Mouse (Mus musculus) stomach, postnatal 0 days (tissue): Measurements from ENCODE around the gene Dpp10. TPM values are rescaled to one million over a fixed set of nuclear protein-coding genes. Genes with fewer than 3 reads are reported as not detected.

Experiments used
- ATAC-seq: fragments of 200-750 bp; cut with Nextera tagmentation; 2 replicates; pipeline ENCODE4 v1.8.0; 2017; ENCODE audit not compliant: low FRiP score, low TSS enrichment
- DNase-seq: peaks from one replicate; pipeline ENCODE4 v3.0.0-alpha.2; 2016; ENCODE audit warnings: low spot score
- H3K27ac ChIP-seq: fragments of 300-500 bp; sonication (generic); replicated peaks from 2 replicates; pipeline ENCODE4 v1.5.1; 2014; ENCODE audit warnings: mild to moderate bottlenecking, control low read depth
- H3K27me3 ChIP-seq: fragments of 300-500 bp; sonication (generic); 2 replicates; pipeline ENCODE4 v1.6.1; 2014; ENCODE audit warnings: low read length; ENCODE audit not compliant: control insufficient read depth, insufficient read depth
- H3K36me3 ChIP-seq: fragments of 300-500 bp; sonication (generic); 2 replicates; pipeline ENCODE4 v1.6.1; 2014; ENCODE audit warnings: low read length, mixed read lengths; ENCODE audit not compliant: control insufficient read depth, insufficient read depth
- H3K4me1 ChIP-seq: fragments of 300-500 bp; sonication (generic); replicated peaks from 2 replicates; pipeline ENCODE4 v1.6.1; 2014; ENCODE audit warnings: antibody characterized with exemption; ENCODE audit not compliant: control insufficient read depth, insufficient read depth
- H3K4me2 ChIP-seq: fragments of 300-500 bp; sonication (generic); replicated peaks from 2 replicates; pipeline ENCODE4 v1.6.1; 2014; ENCODE audit warnings: low read depth, mild to moderate bottlenecking, control low read depth, moderate library complexity
- H3K4me3 ChIP-seq: fragments of 300-500 bp; sonication (generic); 2 replicates; pipeline ENCODE4 v1.5.1; 2014; ENCODE audit warnings: low read depth, low read length, control low read depth
- H3K9ac ChIP-seq: fragments of 300-500 bp; sonication (generic); 2 replicates; pipeline ENCODE4 v1.6.1; 2014; ENCODE audit warnings: mild to moderate bottlenecking, low read length, control low read depth, mixed read lengths
- H3K9me3 ChIP-seq: fragments of 300-500 bp; sonication (generic); 2 replicates; pipeline ENCODE4 v1.6.1; 2016; ENCODE audit warnings: low read length; ENCODE audit not compliant: control insufficient read depth
- CTCF ChIP-seq: IDR thresholded peaks from 2 replicates; pipeline ENCODE4 v1.5.1; 2016; ENCODE audit warnings: antibody characterized with exemption, low read depth, mild to moderate bottlenecking, moderate library complexity
- EP300 ChIP-seq: optimal IDR thresholded peaks from 2 replicates; pipeline ENCODE3; 2016; ENCODE audit warnings: antibody characterized with exemption
- WGBS: fragments of 180-500 bp; shearing (Covaris S2); extraction: QIAGEN DNeasy Blood & Tissue Kit; methylation state at CpG from one replicate; pipeline ENCODE4 v1.1.7; 2014; 5-methylcytosine and 5-hydroxymethylcytosine counted together
- polyA plus RNA-seq: library from polyadenylated mRNA; unstranded; fragments of >200 nt; fragmentation: Nextera tagmentation; extraction: Ambion mirVana; gene quantifications from 2 replicates; pipeline ENCODE4 v1.2.1, GENCODE M21; 2015

Dpp10 gene
- polyA plus RNA-seq, 1 experiment from 2014 or later = 0.75 TPM

- H3K4me1 ChIP-seq = no peaks in the 10 kb centered on the region
- no peak overlapping the region for H3K9ac ChIP-seq
- H3K27ac ChIP-seq = no peak overlapping the region
- 46% methylated on average over 1 of the region's 1 CpGs for WGBS
- no peaks in the 10 kb centered on the region for H3K27me3 ChIP-seq
- H3K9me3 ChIP-seq = no peaks in the 10 kb centered on the region
- no peak for TF ChIP-seq EP300
- no peak for TF ChIP-seq CTCF
- no peaks in the 10 kb centered on the region for H3K36me3 ChIP-seq
- no peak for DNase-seq
- ATAC-seq = no peak
- no peak overlapping the region for H3K4me3 ChIP-seq
- no peak overlapping the region for H3K4me2 ChIP-seq
These were observed 158.1 kb downstream of the Dpp10 start for GRCm38 (mm10) chr1:123887243-123887642.

- no peak overlapping the region for H3K9ac ChIP-seq
- ATAC-seq = no peak
- no peaks in the 10 kb centered on the region for H3K36me3 ChIP-seq
- H3K9me3 ChIP-seq = no peaks in the 10 kb centered on the region
- no peaks in the 10 kb centered on the region for H3K4me1 ChIP-seq
- no peaks in the 10 kb centered on the region for H3K27me3 ChIP-seq
- 57% methylated on average over 3 of the region's 3 CpGs for WGBS
- H3K27ac ChIP-seq = no peak overlapping the region
- H3K4me3 ChIP-seq = no peak overlapping the region
- no peak for DNase-seq
- no peak overlapping the region for H3K4me2 ChIP-seq
- TF ChIP-seq CTCF = no peak
- TF ChIP-seq EP300 = no peak
These were observed 198.5 kb downstream of the Dpp10 start for GRCm38 (mm10) chr1:123846881-123847280.

GRCm38 (mm10) chr1:123801206-123801605 lies 244.2 kb downstream of the Dpp10 start:
- H3K9me3 ChIP-seq = no peaks in the 10 kb centered on the region
- no peak overlapping the region for H3K9ac ChIP-seq
- TF ChIP-seq EP300 (no peak), CTCF (no peak)
- ATAC-seq (no peak), DNase-seq (no peak)
- 33% methylated on average over 1 of the region's 1 CpGs for WGBS
- no peak overlapping the region for H3K4me2 ChIP-seq
- H3K27ac ChIP-seq = no peak overlapping the region
- no peaks in the 10 kb centered on the region for H3K4me1 ChIP-seq
- no peak overlapping the region for H3K4me3 ChIP-seq
- no peaks in the 10 kb centered on the region for H3K36me3 ChIP-seq
- no peaks in the 10 kb centered on the region for H3K27me3 ChIP-seq

- ATAC-seq (no peak), DNase-seq (no peak)
- Histone ChIP-seq H3K27ac (no peak overlapping the region), H3K4me2 (no peak overlapping the region), H3K4me3 (no peak overlapping the region), H3K9ac (no peak overlapping the region), H3K27me3 (no peaks in the 10 kb centered on the region), H3K9me3 (no peaks in the 10 kb centered on the region), H3K4me1 (no peaks in the 10 kb centered on the region), H3K36me3 (no peaks in the 10 kb centered on the region)
- no peak for TF ChIP-seq EP300
- no peak for TF ChIP-seq CTCF
- WGBS = 87% methylated on average over 2 of the region's 2 CpGs
These were observed 279.8 kb downstream of the Dpp10 start for GRCm38 (mm10) chr1:123765511-123765910.

GRCm38 (mm10) chr1:123762272-123762671 lies 283.1 kb downstream of the Dpp10 start:
- no peak for DNase-seq
- no peak for ATAC-seq
- WGBS = 90% methylated on average over 3 of the region's 3 CpGs

GRCm38 (mm10) chr1:123756055-123756454 lies 289.3 kb downstream of the Dpp10 start:
- H3K27me3 ChIP-seq = no peaks in the 10 kb centered on the region
- H3K4me3 ChIP-seq = no peak overlapping the region
- no peaks in the 10 kb centered on the region for H3K9me3 ChIP-seq
- no peak for DNase-seq
- H3K9ac ChIP-seq = no peak overlapping the region
- no peaks in the 10 kb centered on the region for H3K36me3 ChIP-seq
- H3K27ac ChIP-seq = no peak overlapping the region
- no peak overlapping the region for H3K4me2 ChIP-seq
- no peaks in the 10 kb centered on the region for H3K4me1 ChIP-seq
- TF ChIP-seq EP300 = no peak
- TF ChIP-seq CTCF = no peak
- no peak for ATAC-seq

More at GRCm38 (mm10) chr1:123762272-123762671, 283.1 kb downstream of the Dpp10 start:
- no peak overlapping the region for H3K4me3 ChIP-seq
- no peaks in the 10 kb centered on the region for H3K9me3 ChIP-seq
- H3K4me2 ChIP-seq = no peak overlapping the region
- no peaks in the 10 kb centered on the region for H3K36me3 ChIP-seq
- no peak overlapping the region for H3K27ac ChIP-seq
- no peaks in the 10 kb centered on the region for H3K27me3 ChIP-seq
- H3K9ac ChIP-seq = no peak overlapping the region
- TF ChIP-seq CTCF = no peak
- no peak for TF ChIP-seq EP300
- H3K4me1 ChIP-seq = no peaks in the 10 kb centered on the region
